7 mouse cellular contexts compared by ENCODE assay signal in the genomic region with DNA sequence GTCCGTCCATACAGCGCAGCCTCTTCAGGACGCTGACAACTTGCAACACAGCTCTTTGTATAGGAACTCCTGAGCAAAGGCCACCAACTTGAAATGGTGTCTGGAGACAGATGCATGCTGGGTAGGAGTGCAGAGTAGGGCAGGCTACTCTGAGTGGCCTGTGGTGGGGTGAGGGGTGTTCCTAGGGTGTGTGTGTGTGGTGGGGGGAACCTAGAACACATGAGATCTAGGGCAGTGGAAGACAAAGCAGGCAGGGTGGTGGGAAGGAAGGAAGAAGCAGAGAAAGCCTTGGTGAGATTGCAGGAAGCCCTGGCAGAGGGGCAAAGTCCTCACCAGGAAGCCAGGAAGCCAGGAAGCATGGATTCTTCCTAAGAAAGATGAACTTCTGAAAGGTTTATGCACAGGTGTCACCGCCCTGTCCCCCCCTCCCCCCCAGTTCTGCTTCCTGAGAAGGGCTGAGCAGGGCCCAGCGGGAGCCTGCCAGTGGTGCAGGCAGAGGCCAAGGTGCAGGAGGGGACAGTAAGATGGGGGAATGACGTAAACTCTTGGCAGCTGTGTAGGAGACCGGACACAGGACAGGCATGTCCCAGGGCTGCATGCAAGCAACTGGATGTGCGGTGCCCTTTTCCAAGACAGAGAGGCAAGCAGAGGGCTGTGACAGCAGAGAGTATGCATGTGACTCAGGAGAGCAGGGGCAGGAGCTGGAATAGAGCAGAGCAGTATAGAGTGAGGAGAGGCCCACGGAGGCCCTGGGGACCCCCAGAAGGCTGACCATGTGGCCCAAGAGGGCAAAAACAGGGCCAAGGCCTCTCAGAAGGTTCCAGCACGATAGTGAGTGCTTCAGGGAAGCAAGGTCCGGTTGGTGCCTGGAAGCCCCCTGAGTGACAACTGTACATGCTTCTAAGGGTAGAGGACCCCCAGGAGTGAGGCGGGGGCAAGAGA. TPM values are rescaled to one million over a fixed set of nuclear protein-coding genes. Genes with fewer than 3 reads are reported as not detected.
DNase-seq lines count a peak whose midpoint lies in the region; ATAC-seq and TF ChIP-seq lines count a peak whose summit lies in the region.

No protein-coding gene starts in this region.

- no peak for DNase-seq in embryonic facial prominence, embryonic 10.5 days (ENCODE audit: low spot score)
- DNase-seq in heart, adult 2 months, result peak; percentile 67 to 82
- DNase-seq in kidney, adult 18-20 months, result peak; percentile 41
- DNase-seq in lung, adult 2 months, result peak; percentile 30
- DNase-seq in stomach, postnatal 0 days (ENCODE audit: low spot score), result peak; percentile 35
- DNase-seq in urinary bladder, postnatal 36 days (ENCODE audit: low spot score in 2 of 2), result no peak
- no peak for DNase-seq in frontal cortex, postnatal 36 days (ENCODE audit: low spot score in 2 of 2)

- H3K27ac ChIP-seq in embryonic facial prominence, embryonic 10.5 days (replicated peaks), result peak overlapping the region; percentile 87
- H3K27ac ChIP-seq in heart, adult 2 months, result peak overlapping the region; percentile 97
- peak overlapping the region; percentile 89 for H3K27ac ChIP-seq in stomach, postnatal 0 days (replicated peaks)

- ATAC-seq in stomach, postnatal 0 days (ENCODE audit: low FRiP score, low TSS enrichment), result peak; percentile 22; the same call in 1 of the 2 replicates

- peak overlapping the region; percentile 39 for H3K4me2 ChIP-seq in stomach, postnatal 0 days (replicated peaks; ENCODE audit: low read depth)

- peak overlapping the region; percentile 45 for H3K9ac ChIP-seq in heart, adult 2 months (ENCODE audit: low read depth, low read length)
- peak overlapping the region; percentile 19 for H3K9ac ChIP-seq in stomach, postnatal 0 days (ENCODE audit: low read length)

- 0 out of 2 replicates have a peak, but pooled peaks have one; percentile 26 for TF ChIP-seq POLR2A in heart, adult 2 months (IDR thresholded peaks at IDR 0.05; ENCODE audit: insufficient read depth, low read depth, low read length)
- peak; percentile 55; the same call in 1 of the 2 replicates for TF ChIP-seq POLR2A in lung, adult 2 months (IDR thresholded peaks at IDR 0.05; ENCODE audit: borderline replicate concordance, extremely low read depth, low read depth, low read length)

- peaks cover 27% of the 10 kb centered on the region for H3K36me3 ChIP-seq in embryonic facial prominence, embryonic 10.5 days (replicated peaks)
- no peaks in the 10 kb centered on the region for H3K36me3 ChIP-seq in heart, adult 2 months (ENCODE audit: control insufficient read depth, insufficient read depth, low read length)
- H3K36me3 ChIP-seq in stomach, postnatal 0 days (ENCODE audit: control insufficient read depth, insufficient read depth, low read length), result no peaks in the 10 kb centered on the region; the same call in 1 of the 2 replicates

- 0 out of 2 replicates have a peak, but pooled peaks have one; percentile 26 for TF ChIP-seq EP300 in heart, adult 2 months (IDR thresholded peaks at IDR 0.05; ENCODE audit: insufficient read depth, low read depth, low read length)
- no peak for TF ChIP-seq EP300 in stomach, postnatal 0 days (optimal IDR thresholded peaks at IDR 0.05)

- H3K79me2 ChIP-seq in heart, adult 2 months (replicated peaks; ENCODE audit: control insufficient read depth, insufficient read depth, low read length), result no peaks in the 10 kb centered on the region

- H3K27me3 ChIP-seq in embryonic facial prominence, embryonic 10.5 days (replicated peaks; ENCODE audit: low read depth, poor library complexity, severe bottlenecking), result peaks cover 16% of the 10 kb centered on the region
- no peaks in the 10 kb centered on the region for H3K27me3 ChIP-seq in heart, adult 2 months (ENCODE audit: control insufficient read depth, insufficient read depth, low read length)
- no peaks in the 10 kb centered on the region for H3K27me3 ChIP-seq in stomach, postnatal 0 days (ENCODE audit: control insufficient read depth, insufficient read depth, low read length)

- no peaks in the 10 kb centered on the region for H3K9me3 ChIP-seq in embryonic facial prominence, embryonic 10.5 days
- H3K9me3 ChIP-seq in stomach, postnatal 0 days (ENCODE audit: control insufficient read depth, low read length), result no peaks in the 10 kb centered on the region

- H3K4me1 ChIP-seq in embryonic facial prominence, embryonic 10.5 days, result peaks cover 92% of the 10 kb centered on the region
- peaks cover 43% of the 10 kb centered on the region for H3K4me1 ChIP-seq in heart, adult 2 months (ENCODE audit: control insufficient read depth, insufficient read depth, low read length)
- H3K4me1 ChIP-seq in lung, adult 2 months (ENCODE audit: control insufficient read depth, insufficient read depth, low read length), result peaks cover 41% of the 10 kb centered on the region
- peaks cover 12% of the 10 kb centered on the region for H3K4me1 ChIP-seq in stomach, postnatal 0 days (replicated peaks; ENCODE audit: control insufficient read depth, insufficient read depth)

- 35% methylated on average over 12 of the region's 12 CpGs for WGBS in embryonic facial prominence, embryonic 10.5 days
- 23% methylated on average over 12 of the region's 12 CpGs for WGBS in heart, adult 2 months
- WGBS in lung, adult 2 months, result 28% methylated on average over 12 of the region's 12 CpGs
- 28% methylated on average over 12 of the region's 12 CpGs for WGBS in stomach, postnatal 0 days

- TF ChIP-seq CTCF in heart, adult 2 months (IDR thresholded peaks at IDR 0.05), result no peak
- TF ChIP-seq CTCF in lung, adult 2 months (IDR thresholded peaks at IDR 0.05; ENCODE audit: insufficient read depth, low read length), result no peak
- TF ChIP-seq CTCF in stomach, postnatal 0 days (IDR thresholded peaks at IDR 0.05; ENCODE audit: low read depth), result no peak

- intact Hi-C loops in heart, adult 2 months (cut with DNase I), result loop anchor here (1.0 to 5.0 kb wide), 2 partner anchors 10 to 160 kb away; a partner anchor contains a TSS

- H3K4me3 ChIP-seq in embryonic facial prominence, embryonic 10.5 days, result peak overlapping the region; percentile 38
- peak overlapping the region; percentile 20; the same call in 1 of the 2 replicates for H3K4me3 ChIP-seq in heart, adult 2 months
- peak overlapping the region; percentile 3 for H3K4me3 ChIP-seq in lung, adult 2 months (replicated peaks; ENCODE audit: extremely low read depth, low read depth, low read length)
- H3K4me3 ChIP-seq in stomach, postnatal 0 days (ENCODE audit: low read depth, low read length), result no peak overlapping the region

RNA-seq across cellular contexts. Expression of a gene that starts 11.3 kb away (rescaled TPM):
- 35.3 and 46.2 TPM in 2 replicates for polyA plus RNA-seq in embryonic facial prominence, embryonic 10.5 days (2016; fragmentation: Nextera tagmentation; extraction: Ambion mirVana)
- 10 to 100 TPM; 14.7 to 22.8 TPM for total RNA-seq in heart, adult 2 months (2021)
- 6.2 and 10.0 TPM in 2 replicates for polyA plus RNA-seq in heart, adult 2 months (2012; rRNA removed)
- 26.4 and 31.4 TPM in 2 replicates for polyA plus RNA-seq in lung, adult 2 months (2012; rRNA removed)
- 5.3 and 5.7 TPM in 2 replicates for polyA plus RNA-seq in stomach, postnatal 0 days (2015; fragmentation: Nextera tagmentation; extraction: Ambion mirVana)

RNA-seq across cellular contexts. Expression of a gene that starts 17.9 kb away (rescaled TPM):
- 0.32 and 0.41 TPM in 2 replicates for polyA plus RNA-seq in embryonic facial prominence, embryonic 10.5 days (2016; fragmentation: Nextera tagmentation; extraction: Ambion mirVana)
- under 1 TPM in 1 of 2 experiments, not detected in 1; 0.09 TPM for total RNA-seq in heart, adult 2 months (2021)
- 0.32 and 0.55 TPM in 2 replicates for polyA plus RNA-seq in heart, adult 2 months (2012; rRNA removed)
- polyA plus RNA-seq in lung, adult 2 months (2012; rRNA removed), result 7.2 and 8.3 TPM in 2 replicates
- polyA plus RNA-seq in stomach, postnatal 0 days (2015; fragmentation: Nextera tagmentation; extraction: Ambion mirVana), result 0.08 and 0.18 TPM in 2 replicates

RNA-seq across cellular contexts. Expression of a gene that starts 33.7 kb away (rescaled TPM):
- 686 and 800 TPM in 2 replicates for polyA plus RNA-seq in embryonic facial prominence, embryonic 10.5 days (2016; fragmentation: Nextera tagmentation; extraction: Ambion mirVana)
- total RNA-seq in heart, adult 2 months (2021), result under 1 TPM in 1 of 2 experiments, not detected in 1; 0.25 TPM
- not detected in 2 replicates for polyA plus RNA-seq in heart, adult 2 months (2012; rRNA removed)
- 15.1 TPM in 1 of 2 replicates, not detected in the other for polyA plus RNA-seq in lung, adult 2 months (2012; rRNA removed)
- 40.4 and 44.3 TPM in 2 replicates for polyA plus RNA-seq in stomach, postnatal 0 days (2015; fragmentation: Nextera tagmentation; extraction: Ambion mirVana)

RNA-seq across cellular contexts. Expression of a gene that starts 45.2 kb away (rescaled TPM):
- not detected in 2 replicates for polyA plus RNA-seq in embryonic facial prominence, embryonic 10.5 days (2016; fragmentation: Nextera tagmentation; extraction: Ambion mirVana)
- total RNA-seq in heart, adult 2 months (2021), result not detected
- polyA plus RNA-seq in heart, adult 2 months (2012; rRNA removed), result not detected in 2 replicates
- 0.06 and 0.37 TPM in 2 replicates for polyA plus RNA-seq in lung, adult 2 months (2012; rRNA removed)
- not detected in 2 replicates for polyA plus RNA-seq in stomach, postnatal 0 days (2015; fragmentation: Nextera tagmentation; extraction: Ambion mirVana)

RNA-seq across cellular contexts. Expression of a gene that starts 51.6 kb away (rescaled TPM):
- 20.6 and 21.5 TPM in 2 replicates for polyA plus RNA-seq in embryonic facial prominence, embryonic 10.5 days (2016; fragmentation: Nextera tagmentation; extraction: Ambion mirVana)
- 1 to 10 TPM; 4.7 to 5.5 TPM for total RNA-seq in heart, adult 2 months (2021)
- 17.2 and 18.7 TPM in 2 replicates for polyA plus RNA-seq in heart, adult 2 months (2012; rRNA removed)
- polyA plus RNA-seq in lung, adult 2 months (2012; rRNA removed), result 28.3 and 29.7 TPM in 2 replicates
- 7.1 and 7.6 TPM in 2 replicates for polyA plus RNA-seq in stomach, postnatal 0 days (2015; fragmentation: Nextera tagmentation; extraction: Ambion mirVana)

Comparison
In these comparisons a context has a peak if more than half of its experiments do, and no peak if none do; other contexts are left out.
1. DNase-seq: peak in heart, adult 2 months (2 of 2), kidney, adult 18-20 months (single experiment), lung, adult 2 months (single experiment) and stomach, postnatal 0 days (single experiment); none in embryonic facial prominence, embryonic 10.5 days (single experiment), urinary bladder, postnatal 36 days (0 of 2) and frontal cortex, postnatal 36 days (0 of 2).
2. Peak in every context shown above with its lines, with median percentiles within 50 percentile points of each other: H3K27ac ChIP-seq.